Mouse (Mus musculus) kidney, postnatal 0 days (tissue): ENCODE results near the gene Fam114a1. TPM values are rescaled to one million over a fixed set of nuclear protein-coding genes. Genes with fewer than 3 reads are reported as not detected.

Experiments used
- ATAC-seq: fragments of 200-750 bp; cut with Nextera tagmentation; replicated peaks from 2 replicates; pipeline ENCODE4 v1.8.0; 2017; ENCODE audit warnings: low read depth, moderate number of reproducible peaks, moderate TSS enrichment, moderate library complexity; ENCODE audit not compliant: low FRiP score
- DNase-seq: peaks from one replicate; pipeline ENCODE4 v3.0.0-alpha.2; 2016; ENCODE audit warnings: low spot score
- H3K27ac ChIP-seq: fragments of 300-500 bp; sonication (generic); 2 replicates; pipeline ENCODE4 v1.5.1; 2014; ENCODE audit warnings: mild to moderate bottlenecking
- H3K27me3 ChIP-seq: fragments of 300-500 bp; sonication (generic); 2 replicates; pipeline ENCODE4 v1.6.1; 2014; ENCODE audit warnings: low read length, mixed read lengths; ENCODE audit not compliant: insufficient read depth
- H3K36me3 ChIP-seq: fragments of 300-500 bp; sonication (generic); 2 replicates; pipeline ENCODE4 v1.6.1; 2014; ENCODE audit warnings: low read length, mixed read lengths; ENCODE audit not compliant: insufficient read depth
- H3K4me1 ChIP-seq: fragments of 300-500 bp; sonication (generic); replicated peaks from 2 replicates; pipeline ENCODE4 v1.6.1; 2014; ENCODE audit warnings: antibody characterized with exemption, low read length, mixed read lengths; ENCODE audit not compliant: insufficient read depth
- H3K4me2 ChIP-seq: fragments of 300-500 bp; sonication (generic); 2 replicates; pipeline ENCODE4 v1.6.1; 2014; ENCODE audit warnings: mild to moderate bottlenecking, low read length, moderate library complexity, mixed read lengths
- H3K4me3 ChIP-seq: fragments of 300-500 bp; sonication (generic); replicated peaks from 2 replicates; pipeline ENCODE4 v1.5.1; 2014; ENCODE audit warnings: low read depth, low read length
- H3K9ac ChIP-seq: fragments of 300-500 bp; sonication (generic); 2 replicates; pipeline ENCODE4 v1.6.1; 2014; ENCODE audit warnings: low read depth, low read length
- H3K9me3 ChIP-seq: fragments of 300-500 bp; sonication (generic); replicated peaks from 2 replicates; pipeline ENCODE4 v1.6.1; 2016; ENCODE audit warnings: low read length, inconsistent platforms, mixed read lengths
- CTCF ChIP-seq: IDR thresholded peaks from 2 replicates; pipeline ENCODE4 v1.5.1; 2016; ENCODE audit warnings: antibody characterized with exemption, low read depth, mild to moderate bottlenecking, moderate library complexity
- WGBS: fragments of 180-500 bp; shearing (Covaris S2); extraction: QIAGEN DNeasy Blood & Tissue Kit; methylation state at CpG from one replicate; pipeline ENCODE4 v1.1.7; 2014; 5-methylcytosine and 5-hydroxymethylcytosine counted together
- polyA plus RNA-seq: library from polyadenylated mRNA; unstranded; fragments of >200 nt; fragmentation: Nextera tagmentation; extraction: Ambion mirVana; gene quantifications from 2 replicates; pipeline ENCODE4 v1.2.1, GENCODE M21; 2015

The Fam114a1 gene
- 28.9 and 32.6 TPM in 2 replicates for polyA plus RNA-seq

DNA sequence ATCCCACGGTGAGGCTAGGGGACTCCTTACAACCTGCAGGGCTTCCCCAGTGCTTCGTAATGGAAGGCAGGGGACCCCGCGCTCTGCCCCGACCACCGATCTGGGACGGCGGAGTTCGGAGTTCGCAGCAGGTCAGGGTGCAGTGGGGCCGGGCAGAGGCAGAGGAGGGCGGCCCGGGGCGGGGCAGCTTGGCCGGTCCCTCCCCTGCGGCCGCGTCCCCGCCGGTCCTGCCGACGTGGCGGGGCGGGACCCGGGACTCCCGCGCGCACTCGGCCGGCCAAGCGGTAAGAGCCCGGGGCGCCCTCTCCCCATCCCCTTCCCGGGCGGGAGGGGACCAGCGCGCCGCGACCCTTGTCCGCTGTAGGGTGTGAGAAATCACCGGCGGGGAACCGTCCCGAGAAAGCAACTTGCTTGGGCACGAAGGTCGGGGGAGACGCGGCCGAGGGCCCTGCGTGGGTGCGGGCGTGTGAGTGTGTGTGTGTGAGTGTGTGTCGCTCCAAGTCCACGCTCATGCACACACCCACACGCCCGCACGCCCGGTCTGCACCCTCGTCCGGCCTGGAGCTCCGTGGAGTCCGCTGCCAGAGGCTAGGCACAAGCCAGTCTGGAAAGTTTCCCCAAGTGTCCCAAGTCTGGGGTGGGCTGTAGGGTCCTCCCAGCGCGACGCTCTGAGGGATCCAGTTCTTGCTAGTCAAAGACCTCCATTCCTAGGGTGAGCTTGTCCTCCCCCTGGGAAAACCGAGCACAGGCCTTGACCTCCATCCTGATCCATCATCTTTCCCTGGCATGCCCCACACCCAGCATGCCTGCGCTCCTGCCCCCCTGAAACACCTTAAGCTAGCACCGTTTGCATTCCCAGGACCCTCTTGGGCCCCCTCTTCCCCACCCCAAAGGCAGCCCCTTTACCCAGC, at the start of gene Fam114a1:
TSS of gene Fam114a1 (plus strand) at position 211 of the 911 bp plus-strand sequence.
- under 1% methylated on average over 61 of the region's 68 CpGs for WGBS
- TF ChIP-seq CTCF = no peak
- ATAC-seq (peak; percentile 86), DNase-seq (peak; percentile 89)
- H3K4me2 ChIP-seq = peak within 1 kb of the TSS; percentile 84
- no peaks in the 10 kb centered on the region for H3K9me3 ChIP-seq
- no peaks in the 10 kb centered on the region for H3K27me3 ChIP-seq
- H3K9ac ChIP-seq = peak within 1 kb of the TSS; percentile 90
- H3K4me3 ChIP-seq = peak within 1 kb of the TSS; percentile 79
- H3K36me3 ChIP-seq = no peaks in the 10 kb centered on the region
- H3K4me1 ChIP-seq = no peaks in the 10 kb centered on the region; the same call in 1 of the 2 replicates
- H3K27ac ChIP-seq = peak within 1 kb of the TSS; percentile 83

DNA sequence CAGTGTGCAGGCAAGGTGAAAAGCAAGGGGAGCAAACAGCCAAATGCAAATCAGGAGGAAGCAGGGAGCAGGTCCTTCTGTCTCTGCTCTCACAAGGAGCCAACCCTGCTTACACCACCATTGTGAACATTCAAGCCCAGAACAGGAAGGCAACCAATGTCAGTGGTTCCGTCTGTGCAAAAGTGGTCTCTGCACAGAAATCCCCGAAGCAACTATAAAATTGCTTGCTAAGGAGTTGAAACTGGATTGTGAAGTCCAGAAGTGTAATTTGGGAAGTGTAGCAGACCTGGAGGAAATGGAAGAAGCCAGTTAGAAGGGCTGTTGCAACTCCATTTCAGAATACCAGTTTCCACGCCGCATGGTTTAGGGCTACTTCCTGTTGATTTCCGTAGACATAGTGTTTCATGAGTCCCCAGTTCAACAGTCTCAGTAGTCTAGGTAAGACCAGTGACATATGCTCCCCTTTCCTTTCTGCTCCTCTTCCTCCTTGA, 46.9 kb upstream of the Fam114a1 start:
- Histone ChIP-seq H3K36me3 (no peaks in the 10 kb centered on the region), H3K9me3 (no peaks in the 10 kb centered on the region), H3K27ac (no peak overlapping the region), H3K4me2 (no peak overlapping the region), H3K9ac (no peak overlapping the region), H3K27me3 (no peaks in the 10 kb centered on the region), H3K4me1 (no peaks in the 10 kb centered on the region), H3K4me3 (no peak overlapping the region)
- DNase-seq (no peak), ATAC-seq (no peak)
- no peak for TF ChIP-seq CTCF
- WGBS = 94% methylated on average over 5 of the region's 5 CpGs

DNA sequence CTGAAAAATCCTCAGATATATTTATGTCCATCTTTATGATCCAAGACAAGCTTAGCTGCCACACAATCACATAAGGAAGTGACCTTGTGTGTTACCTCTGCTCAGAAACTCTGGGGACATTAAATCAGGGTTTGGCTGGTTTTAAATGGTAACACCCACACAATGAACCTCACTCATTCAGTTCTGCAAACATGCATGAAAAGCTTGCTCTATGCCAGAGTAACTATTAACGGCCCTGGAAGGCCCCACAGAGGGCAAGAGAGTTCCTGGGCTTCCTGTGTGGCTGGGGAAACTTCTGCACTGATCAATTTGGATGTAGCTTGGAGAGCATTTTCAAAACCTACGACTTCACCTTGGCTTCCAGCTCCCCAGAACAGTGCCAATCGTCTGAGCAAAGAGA, 37.7 kb upstream of the Fam114a1 start:
- H3K27ac ChIP-seq = no peak overlapping the region
- no peak for DNase-seq
- no peaks in the 10 kb centered on the region for H3K36me3 ChIP-seq
- H3K4me2 ChIP-seq = no peak overlapping the region
- H3K9ac ChIP-seq = no peak overlapping the region
- WGBS = 39% methylated on average over 3 of the region's 3 CpGs
- ATAC-seq = no peak
- no peaks in the 10 kb centered on the region for H3K9me3 ChIP-seq
- H3K4me3 ChIP-seq = no peak overlapping the region
- H3K4me1 ChIP-seq = no peaks in the 10 kb centered on the region
- no peak for TF ChIP-seq CTCF
- no peaks in the 10 kb centered on the region for H3K27me3 ChIP-seq

DNA sequence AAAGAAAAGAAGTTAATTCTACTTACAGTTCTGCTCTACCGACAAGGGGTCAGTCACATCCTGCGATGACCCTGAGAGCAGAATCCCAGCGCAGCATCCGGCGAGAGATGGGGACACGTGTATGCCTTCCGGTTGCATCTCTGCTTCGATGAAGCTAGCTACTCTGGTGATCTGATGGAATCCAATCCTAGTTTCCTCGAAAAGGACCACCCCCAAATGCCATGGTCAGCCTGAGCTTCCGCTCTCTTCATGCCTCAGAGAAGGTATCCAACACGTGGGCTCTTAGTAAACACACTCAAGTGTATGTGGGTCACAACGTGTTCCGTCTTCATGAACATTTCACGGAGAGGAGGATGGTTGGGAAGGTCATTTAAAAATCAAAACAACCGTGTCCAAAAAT, 37.1 kb upstream of the Fam114a1 start:
- no peaks in the 10 kb centered on the region for H3K9me3 ChIP-seq
- no peaks in the 10 kb centered on the region for H3K27me3 ChIP-seq
- H3K4me3 ChIP-seq = no peak overlapping the region
- no peak for ATAC-seq
- H3K9ac ChIP-seq = no peak overlapping the region
- no peak for DNase-seq
- no peak overlapping the region for H3K27ac ChIP-seq
- TF ChIP-seq CTCF = no peak
- H3K36me3 ChIP-seq = no peaks in the 10 kb centered on the region
- no peaks in the 10 kb centered on the region for H3K4me1 ChIP-seq
- WGBS = 88% methylated on average over 15 of the region's 15 CpGs
- H3K4me2 ChIP-seq = no peak overlapping the region

- ATAC-seq = no peak
- WGBS = 85% methylated on average over 5 of the region's 5 CpGs
- no peak for TF ChIP-seq CTCF
Measured at GRCm38 (mm10) chr5:64951486-64951885, 18.4 kb upstream of the Fam114a1 start.

DNA sequence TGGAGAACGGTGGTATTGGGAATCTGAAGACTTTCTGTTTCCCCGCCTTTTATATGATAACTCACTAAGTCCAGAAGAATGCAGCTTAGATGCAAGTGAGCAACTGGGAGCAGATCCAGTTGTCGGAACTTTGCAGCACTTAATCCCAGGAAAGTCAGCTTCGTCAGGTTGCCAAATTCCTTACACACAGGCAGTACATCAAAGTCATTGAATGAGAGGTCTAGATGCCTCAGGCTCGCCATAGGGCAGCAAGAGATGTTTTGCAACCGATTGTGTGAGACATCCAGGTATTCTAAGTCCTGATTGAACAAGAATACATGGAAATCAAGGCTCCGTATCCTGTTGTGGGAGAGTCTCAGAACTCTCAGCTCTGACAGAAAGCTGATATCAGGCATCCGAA, 14.9 kb upstream of the Fam114a1 start:
- Histone ChIP-seq H3K27me3 (no peaks in the 10 kb centered on the region), H3K9me3 (no peaks in the 10 kb centered on the region), H3K9ac (no peak overlapping the region), H3K4me3 (no peak overlapping the region), H3K4me2 (no peak overlapping the region), H3K27ac (no peak overlapping the region), H3K36me3 (no peaks in the 10 kb centered on the region), H3K4me1 (no peaks in the 10 kb centered on the region)
- peak; percentile 7 for DNase-seq
- WGBS = 69% methylated on average over 8 of the region's 8 CpGs
- ATAC-seq = no peak
- no peak for TF ChIP-seq CTCF

More at GRCm38 (mm10) chr5:64951486-64951885, 18.4 kb upstream of the Fam114a1 start:
- no peaks in the 10 kb centered on the region for H3K4me1 ChIP-seq
- no peak for DNase-seq
- H3K4me2 ChIP-seq = no peak overlapping the region
- no peaks in the 10 kb centered on the region for H3K36me3 ChIP-seq
- H3K27ac ChIP-seq = no peak overlapping the region
- H3K9me3 ChIP-seq = no peaks in the 10 kb centered on the region
- no peak overlapping the region for H3K4me3 ChIP-seq
- H3K27me3 ChIP-seq = no peaks in the 10 kb centered on the region
- H3K9ac ChIP-seq = no peak overlapping the region
